Mouse (Mus musculus): Measurements from ENCODE around the gene Tmprss11g.

Tmprss11g gene

DNA sequence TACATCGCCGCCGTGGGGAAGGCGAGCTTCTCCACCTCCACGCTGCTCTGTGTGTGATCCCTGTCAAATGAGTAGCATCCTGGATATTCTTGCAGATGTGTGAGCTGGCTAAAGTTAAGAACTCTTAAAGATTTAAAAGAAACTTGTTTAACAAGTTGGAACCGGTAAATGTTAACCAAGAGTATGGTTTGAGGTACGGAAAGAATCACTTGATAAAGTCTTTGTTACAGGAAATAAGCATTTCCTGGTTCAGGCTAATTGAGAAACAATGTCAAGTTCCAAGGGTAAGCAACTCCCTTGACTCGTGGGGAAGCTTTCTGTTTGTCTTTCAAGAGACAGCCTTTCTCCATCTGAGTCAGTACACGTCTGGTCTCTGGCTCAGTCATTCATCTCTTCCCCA lies at the start of gene Tmprss11g:
Gene Tmprss11g, minus strand, starts transcription at position 101 of the 400 bp plus-strand sequence.
- TF ChIP-seq GATA4 (IDR thresholded peaks at IDR 0.05; ENCODE audit: insufficient replicate concordance, low read length), result no peak

DNA sequence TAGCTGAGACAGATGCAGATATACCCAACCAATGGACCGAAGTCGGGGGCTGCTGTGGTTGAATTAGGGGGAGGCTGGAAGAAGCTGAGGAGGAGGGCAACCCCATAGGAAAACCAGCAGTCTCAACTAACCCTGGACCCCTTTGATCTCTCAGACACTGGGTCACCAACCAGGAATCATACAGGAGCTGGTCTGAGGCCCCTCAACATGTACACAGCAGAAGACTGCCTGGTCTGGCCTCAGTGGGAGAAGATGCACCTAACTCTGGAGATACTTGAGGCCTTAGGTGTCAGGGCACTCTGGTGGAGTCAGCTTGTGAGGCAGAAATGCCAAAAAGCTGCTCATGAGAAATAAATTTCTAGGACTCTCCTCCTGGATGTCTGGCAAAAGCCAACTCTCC lies 28.3 kb upstream of the Tmprss11g start:
- TF ChIP-seq GATA4 (IDR thresholded peaks at IDR 0.05; ENCODE audit: insufficient replicate concordance, low read length), result no peak

DNA sequence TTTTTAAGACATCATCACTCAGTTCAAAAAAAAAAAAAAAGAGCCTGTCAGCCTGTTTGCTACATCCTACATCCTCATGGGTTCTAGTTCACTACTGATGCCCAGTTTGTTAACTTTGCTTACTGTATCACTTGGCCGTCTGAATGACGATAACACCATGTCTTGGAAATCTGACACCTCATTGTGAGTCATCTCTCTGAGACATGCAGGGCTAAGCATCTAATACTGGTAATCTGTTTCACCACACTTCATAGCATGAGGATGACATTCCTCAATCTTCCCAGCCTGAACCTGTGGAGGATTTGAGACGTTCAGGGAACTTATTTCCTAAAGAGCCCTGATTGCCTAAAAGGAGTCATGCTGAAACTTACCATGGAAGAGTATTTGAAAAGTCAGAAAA lies 22.2 kb upstream of the Tmprss11g start:
- TF ChIP-seq GATA4 (IDR thresholded peaks at IDR 0.05; ENCODE audit: insufficient replicate concordance, low read length), result no peak

DNA sequence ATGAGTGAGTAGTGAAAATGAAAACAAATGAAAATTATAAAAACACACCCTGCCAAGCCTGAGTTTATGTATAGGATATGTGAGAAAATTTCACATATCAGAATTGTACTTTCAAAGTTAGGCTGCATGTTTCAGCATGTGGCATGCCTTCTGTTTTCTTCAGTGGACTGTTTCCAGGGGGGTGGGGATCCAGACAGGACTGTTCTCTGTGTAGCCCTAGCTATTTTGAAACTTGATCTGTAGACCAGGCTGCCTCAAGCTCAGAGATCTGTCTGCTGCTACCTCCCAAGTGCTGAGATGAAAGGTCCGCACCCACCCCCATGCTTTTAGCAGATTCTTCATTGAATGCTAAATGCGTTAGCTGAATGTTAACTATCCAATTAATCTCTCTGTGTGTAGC lies 10.3 kb upstream of the Tmprss11g start:
- no peak for TF ChIP-seq GATA4 (IDR thresholded peaks at IDR 0.05; ENCODE audit: insufficient replicate concordance, low read length)

DNA sequence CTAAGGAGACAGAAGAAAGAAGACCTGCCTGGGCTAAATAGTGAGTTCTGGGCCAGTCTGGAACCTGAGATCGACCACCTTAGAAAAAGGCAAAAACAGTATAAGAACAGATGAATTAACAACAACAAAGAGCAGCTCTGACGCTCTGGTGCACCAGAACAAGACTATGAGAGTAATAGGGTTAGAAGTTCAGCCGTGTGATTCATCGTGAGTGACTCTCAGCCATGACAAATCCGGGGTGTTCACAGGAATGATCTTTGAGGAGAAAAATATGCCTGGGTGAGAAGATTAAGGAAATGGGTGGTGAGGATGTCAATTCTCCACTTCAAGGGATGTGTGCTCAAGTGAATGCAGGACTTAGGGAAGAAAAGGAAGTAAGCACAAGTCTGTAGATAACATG lies 6.9 kb downstream of the Tmprss11g start:
- TF ChIP-seq GATA4 (IDR thresholded peaks at IDR 0.05; ENCODE audit: insufficient replicate concordance, low read length), result no peak

DNA sequence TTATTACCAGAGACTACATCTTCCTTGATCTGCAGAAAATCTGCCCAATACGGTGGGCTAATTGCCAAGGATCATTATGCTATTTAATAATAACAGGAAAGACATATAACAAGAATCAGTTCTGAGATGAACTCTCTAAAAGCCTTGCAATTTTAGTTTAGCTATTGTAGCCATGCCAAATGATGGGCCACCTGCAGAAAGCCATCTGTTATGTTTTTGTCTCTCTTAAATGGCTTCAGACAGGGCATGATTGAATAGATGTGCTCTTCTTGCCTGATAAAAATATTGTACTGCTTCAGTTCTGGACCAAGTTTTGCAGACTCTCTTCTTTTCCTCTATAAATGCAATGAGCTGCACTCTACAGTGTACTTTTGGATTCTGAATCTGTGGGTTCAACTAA lies 24.9 kb downstream of the Tmprss11g start:
- TF ChIP-seq GATA4 (IDR thresholded peaks at IDR 0.05; ENCODE audit: insufficient replicate concordance, low read length), result no peak

DNA sequence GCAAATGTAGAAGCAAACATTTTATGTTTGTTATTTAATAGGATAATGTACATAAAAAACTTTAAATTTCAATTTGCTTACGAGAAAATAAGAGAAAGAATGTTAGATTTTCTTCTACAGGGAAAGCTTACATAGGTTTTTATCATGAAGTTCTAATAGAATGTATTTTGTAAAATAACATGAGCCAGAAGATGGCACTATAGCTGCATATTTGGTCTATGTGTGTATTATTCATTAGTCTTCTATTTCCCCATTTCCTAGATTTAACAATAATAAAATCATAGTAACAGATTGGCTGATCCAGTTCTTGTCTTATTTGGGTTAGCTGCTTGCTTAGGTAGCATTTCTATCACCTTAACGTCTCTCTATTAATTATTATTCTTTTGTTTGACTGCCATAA lies 35.8 kb downstream of the Tmprss11g start:
- no peak for TF ChIP-seq GATA4 (IDR thresholded peaks at IDR 0.05; ENCODE audit: insufficient replicate concordance, low read length)

DNA sequence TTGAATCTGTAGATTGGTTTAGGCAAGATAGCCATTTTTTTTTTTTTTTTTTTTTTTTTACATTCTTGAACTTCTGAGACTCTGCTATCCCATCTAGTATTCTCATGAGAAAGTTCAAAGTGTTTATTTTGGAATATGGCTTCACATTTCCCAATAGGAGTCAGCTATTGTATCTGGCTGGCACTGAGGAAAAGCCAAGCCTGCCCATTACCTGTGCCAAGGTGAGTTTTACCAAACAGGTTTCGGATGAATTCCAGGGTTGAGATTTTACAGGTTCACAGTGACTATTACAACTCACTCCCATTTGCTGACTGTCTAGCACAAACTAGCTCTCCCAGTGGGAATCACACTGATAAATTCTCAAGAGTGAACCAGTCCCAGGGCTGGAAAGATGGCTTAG lies 36.4 kb downstream of the Tmprss11g start:
- no peak for TF ChIP-seq GATA4 (IDR thresholded peaks at IDR 0.05; ENCODE audit: insufficient replicate concordance, low read length)

DNA sequence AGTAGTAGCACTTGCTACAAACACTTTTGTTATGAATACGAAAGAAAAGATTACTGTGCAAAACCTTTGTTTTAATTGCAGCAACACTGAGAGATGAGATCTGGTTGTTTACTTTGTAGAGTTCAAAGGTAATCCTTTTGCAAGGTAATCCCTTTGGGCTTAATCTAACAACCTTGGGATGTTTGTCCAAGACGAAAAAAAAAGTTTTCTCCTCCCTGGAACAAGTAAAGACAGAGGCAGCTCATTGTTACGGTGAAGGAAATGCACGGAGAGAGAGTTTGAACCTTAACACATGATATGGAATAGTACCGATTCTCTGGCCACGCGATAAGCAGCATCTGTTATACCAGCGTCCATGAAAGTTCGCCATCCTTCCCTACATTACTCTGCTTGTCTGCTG lies 44.5 kb downstream of the Tmprss11g start:
- no peak for TF ChIP-seq GATA4 (IDR thresholded peaks at IDR 0.05; ENCODE audit: insufficient replicate concordance, low read length)

DNA sequence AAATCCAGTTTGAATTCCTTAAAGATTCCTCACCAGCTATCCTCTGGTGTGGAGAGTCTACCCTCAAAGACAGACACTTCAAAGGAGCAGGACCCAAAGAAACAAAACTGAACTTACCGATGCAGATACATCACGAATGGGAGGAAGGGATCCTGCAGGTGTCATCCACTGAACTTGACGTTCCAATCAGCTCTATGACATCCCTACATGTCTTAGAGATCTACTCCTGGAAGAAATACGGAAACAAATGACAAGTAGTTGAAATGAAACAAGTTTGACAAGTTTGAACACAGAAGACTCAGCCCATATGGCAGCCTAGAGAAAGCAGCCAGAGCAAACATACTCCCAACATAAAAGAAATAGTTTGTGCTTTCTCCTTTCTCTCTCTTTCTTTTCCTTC lies 49.5 kb downstream of the Tmprss11g start, which contains the start of gene Tmprss11a:
Gene Tmprss11a, minus strand, starts transcription at position 101 of the 400 bp plus-strand sequence.
- TF ChIP-seq GATA4 (IDR thresholded peaks at IDR 0.05; ENCODE audit: insufficient replicate concordance, low read length), result no peak

DNA sequence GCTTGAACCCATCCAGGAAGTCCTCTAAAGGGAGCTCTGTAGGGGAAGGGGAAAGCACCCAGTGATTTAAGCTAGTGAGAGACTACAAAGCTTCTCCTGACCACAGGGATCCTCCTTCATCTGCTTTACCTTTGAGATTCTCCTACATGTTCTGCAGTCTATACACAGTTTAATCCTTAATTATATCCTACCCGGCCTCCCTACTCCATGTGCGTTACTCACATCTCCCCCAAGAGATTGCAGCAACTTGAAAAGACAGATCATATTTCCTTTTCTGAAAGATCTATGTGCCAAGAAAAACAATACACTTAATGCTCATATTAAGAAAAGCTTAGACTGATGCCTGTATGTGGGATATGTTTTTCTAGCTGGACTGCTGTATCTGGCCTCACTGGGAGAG lies 79.1 kb downstream of the Tmprss11g start:
- TF ChIP-seq GATA4 (IDR thresholded peaks at IDR 0.05; ENCODE audit: insufficient replicate concordance, low read length), result no peak

DNA sequence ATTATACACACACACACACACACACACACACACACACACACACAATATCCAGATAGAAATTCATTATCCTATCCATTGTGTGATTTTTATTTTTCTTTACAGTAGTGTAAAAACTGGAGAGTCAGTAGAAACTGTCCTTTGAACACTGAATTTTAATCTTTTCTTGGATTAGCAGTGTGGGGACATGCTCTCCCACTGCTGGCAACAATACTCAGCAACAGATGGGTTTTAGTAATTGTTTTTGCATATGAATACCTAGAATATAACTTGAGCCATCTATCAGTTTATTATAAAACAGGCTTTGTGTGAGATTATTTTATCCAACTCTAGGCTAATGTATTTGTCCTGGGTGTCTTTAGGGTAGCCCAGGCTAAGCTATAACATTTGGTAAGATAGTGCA lies 79.9 kb downstream of the Tmprss11g start:
- no peak for TF ChIP-seq GATA4 (IDR thresholded peaks at IDR 0.05; ENCODE audit: insufficient replicate concordance, low read length)
